Mouse (Mus musculus) neural tube, embryonic 14.5 days (tissue): ENCODE data around the gene Rab27a. TPM values are rescaled to one million over a fixed set of nuclear protein-coding genes. Genes with fewer than 3 reads are reported as not detected.

Experiments used
- microRNA-seq: library from miRNA; unstranded; fragments of <30 nt; microRNA quantifications from one replicate; pipeline ENCODE4, GENCODE M21; 2016
- polyA plus RNA-seq: library from polyadenylated mRNA; unstranded; fragments of >200 nt; fragmentation: Nextera tagmentation; extraction: Ambion mirVana; gene quantifications from 2 replicates; pipeline ENCODE4 v1.2.1, GENCODE M21; 2014

Gene Rab27a
- polyA plus RNA-seq, 1 experiment from 2014 or later: 1.0 TPM

Small RNA genes within 50 kb of the gene (microRNA-seq; reads per million reads assigned to microRNA genes)
- gene Gm27353: not detected

Other genes with a start within 250 kb of the Rab27a start
- 0.43 and 0.80 TPM in 2 replicates for gene Prtg, start 238.0 kb upstream of the Rab27a start, polyA plus RNA-seq
- gene Pygo1, start 119.2 kb upstream of the Rab27a start, polyA plus RNA-seq: 19.7 and 20.5 TPM in 2 replicates
- gene Dyx1c1, start 86.1 kb upstream of the Rab27a start, polyA plus RNA-seq: 2.9 and 3.2 TPM in 2 replicates
- gene Gm44503, start 86.0 kb upstream of the Rab27a start, polyA plus RNA-seq: not detected in 2 replicates
- gene Ccpg1os, start 59.5 kb upstream of the Rab27a start, polyA plus RNA-seq: 22.1 and 25.1 TPM in 2 replicates
- gene Ccpg1, start 59.4 kb upstream of the Rab27a start, polyA plus RNA-seq: 33.8 and 47.7 TPM in 2 replicates
- 16.4 and 18.6 TPM in 2 replicates for gene Pigb, start 4.5 kb upstream of the Rab27a start, polyA plus RNA-seq
- gene Khdc3, start 57.0 kb downstream of the Rab27a start, polyA plus RNA-seq: 0.32 TPM in 1 of 2 replicates, not detected in the other
- gene Gm20509, start 57.6 kb downstream of the Rab27a start, polyA plus RNA-seq: not detected in 2 replicates
- 103 and 107 TPM in 2 replicates for gene Rsl24d1, start 68.6 kb downstream of the Rab27a start, polyA plus RNA-seq